Mouse (Mus musculus): ENCODE results near the gene Col10a1. TPM values are rescaled to one million over a fixed set of nuclear protein-coding genes. Genes with fewer than 3 reads are reported as not detected.
A peak's percentile ranks its signal among the peaks of the same experiment; 100 is the strongest.
"Not testable (repeated sequence)": the region's sequence is repeated elsewhere in the genome, so short reads cannot be mapped to it uniquely, and the experiment has no call there.

Gene Col10a1
- 0.31 and 2.1 TPM in 2 replicates for polyA plus RNA-seq (2015; fragmentation: Nextera tagmentation; extraction: Ambion mirVana)

- Histone ChIP-seq H3K9ac (no peak within 1 kb of the TSS), H3K4me3 (replicated peaks) (no peak within 1 kb of the TSS), H3K27me3 (no peaks in the 10 kb centered on the region), H3K4me2 (no peak within 1 kb of the TSS), H3K27ac (no peak within 1 kb of the TSS), H3K36me3 (no peaks in the 10 kb centered on the region), H3K9me3 (replicated peaks) (no peaks in the 10 kb centered on the region), H3K4me1 (no peaks in the 10 kb centered on the region)
- no peak for ATAC-seq (replicated peaks; ENCODE audit: low FRiP score)
- 72% methylated on average over 8 of the region's 8 CpGs for WGBS
Observed at GRCm38 (mm10) chr10:34389681-34390080, at the start of gene Col10a1. Gene Col10a1, plus strand, starts transcription at chr10:34389981.

GRCm38 (mm10) chr10:34341014-34341413 is 48.8 kb upstream of the Col10a1 start:
- ATAC-seq (replicated peaks; ENCODE audit: low FRiP score) = no peak
- Histone ChIP-seq H3K4me3 (replicated peaks) (no peak overlapping the region), H3K36me3 (no peaks in the 10 kb centered on the region), H3K4me2 (no peak overlapping the region), H3K27me3 (no peaks in the 10 kb centered on the region), H3K27ac (no peak overlapping the region), H3K9me3 (replicated peaks) (no peaks in the 10 kb centered on the region), H3K4me1 (no peaks in the 10 kb centered on the region), H3K9ac (no peak overlapping the region)
- WGBS = 63% methylated on average over 6 of the region's 6 CpGs

- Histone ChIP-seq H3K27me3 (no peaks in the 10 kb centered on the region), H3K36me3 (no peaks in the 10 kb centered on the region), H3K4me2 (no peak overlapping the region), H3K4me3 (replicated peaks) (no peak overlapping the region), H3K27ac (no peak overlapping the region), H3K4me1 (no peaks in the 10 kb centered on the region), H3K9me3 (replicated peaks) (no peaks in the 10 kb centered on the region), H3K9ac (no peak overlapping the region)
- no peak for ATAC-seq (replicated peaks; ENCODE audit: low FRiP score)
- 68% methylated on average over 1 of the region's 1 CpGs for WGBS
Observed at GRCm38 (mm10) chr10:34341886-34342285, 47.9 kb upstream of the Col10a1 start.

GRCm38 (mm10) chr10:34352166-34352565 is 37.6 kb upstream of the Col10a1 start:
- H3K36me3 ChIP-seq = no peaks in the 10 kb centered on the region
- H3K9ac ChIP-seq = no peak overlapping the region
- H3K27me3 ChIP-seq = no peaks in the 10 kb centered on the region
- H3K4me3 ChIP-seq (replicated peaks) = no peak overlapping the region
- peak; percentile 46; the same call in 1 of the 2 replicates for ATAC-seq (replicated peaks; ENCODE audit: low FRiP score)
- H3K27ac ChIP-seq = peak overlapping the region; percentile 54; the same call in 1 of the 2 replicates
- H3K4me2 ChIP-seq = no peak overlapping the region
- 64% methylated on average over 4 of the region's 4 CpGs for WGBS
- no peaks in the 10 kb centered on the region for H3K9me3 ChIP-seq (replicated peaks)
- peaks cover 4% of the 10 kb centered on the region; the same call in 1 of the 2 replicates for H3K4me1 ChIP-seq

- Histone ChIP-seq H3K27ac (no peak overlapping the region), H3K9me3 (replicated peaks) (no peaks in the 10 kb centered on the region), H3K4me3 (replicated peaks) (no peak overlapping the region), H3K4me1 (no peaks in the 10 kb centered on the region), H3K4me2 (no peak overlapping the region), H3K36me3 (no peaks in the 10 kb centered on the region), H3K27me3 (no peaks in the 10 kb centered on the region), H3K9ac (no peak overlapping the region)
- WGBS = 83% methylated on average over 3 of the region's 3 CpGs
- no peak for ATAC-seq (replicated peaks; ENCODE audit: low FRiP score)
Observed at GRCm38 (mm10) chr10:34358263-34358662, 31.5 kb upstream of the Col10a1 start.

GRCm38 (mm10) chr10:34363756-34364155 is 26.0 kb upstream of the Col10a1 start:
- no peak for ATAC-seq (replicated peaks; ENCODE audit: low FRiP score)
- H3K27me3 ChIP-seq = no peaks in the 10 kb centered on the region
- H3K27ac ChIP-seq = no peak overlapping the region
- H3K9ac ChIP-seq = no peak overlapping the region
- no peak overlapping the region for H3K4me2 ChIP-seq
- no peaks in the 10 kb centered on the region for H3K9me3 ChIP-seq (replicated peaks)
- H3K4me3 ChIP-seq (replicated peaks) = no peak overlapping the region
- H3K4me1 ChIP-seq = no peaks in the 10 kb centered on the region
- H3K36me3 ChIP-seq = no peaks in the 10 kb centered on the region

GRCm38 (mm10) chr10:34368138-34368537 is 21.6 kb upstream of the Col10a1 start:
- H3K36me3 ChIP-seq = no peaks in the 10 kb centered on the region
- no peak for ATAC-seq (replicated peaks; ENCODE audit: low FRiP score)
- no peak overlapping the region for H3K27ac ChIP-seq
- no peaks in the 10 kb centered on the region for H3K9me3 ChIP-seq (replicated peaks)
- H3K4me1 ChIP-seq = no peaks in the 10 kb centered on the region
- no peaks in the 10 kb centered on the region for H3K27me3 ChIP-seq
- H3K4me2 ChIP-seq = no peak overlapping the region
- 69% methylated on average over 5 of the region's 5 CpGs for WGBS
- H3K9ac ChIP-seq = no peak overlapping the region
- no peak overlapping the region for H3K4me3 ChIP-seq (replicated peaks)

- Histone ChIP-seq H3K27ac (no peak overlapping the region), H3K36me3 (no peaks in the 10 kb centered on the region), H3K4me2 (no peak overlapping the region), H3K4me1 (no peaks in the 10 kb centered on the region), H3K4me3 (replicated peaks) (no peak overlapping the region), H3K9ac (no peak overlapping the region), H3K27me3 (no peaks in the 10 kb centered on the region), H3K9me3 (replicated peaks) (no peaks in the 10 kb centered on the region)
- 81% methylated on average over 7 of the region's 7 CpGs for WGBS
- ATAC-seq (replicated peaks; ENCODE audit: low FRiP score) = no peak
Observed at GRCm38 (mm10) chr10:34373332-34373731, 16.4 kb upstream of the Col10a1 start.

- no peaks in the 10 kb centered on the region for H3K4me1 ChIP-seq
- no peak overlapping the region for H3K27ac ChIP-seq
- no peak overlapping the region for H3K4me3 ChIP-seq (replicated peaks)
- no peaks in the 10 kb centered on the region for H3K27me3 ChIP-seq
- H3K36me3 ChIP-seq = no peaks in the 10 kb centered on the region
- H3K4me2 ChIP-seq = no peak overlapping the region
- no peak overlapping the region for H3K9ac ChIP-seq
- ATAC-seq (replicated peaks; ENCODE audit: low FRiP score) = no peak
- H3K9me3 ChIP-seq (replicated peaks) = no peaks in the 10 kb centered on the region
- 82% methylated on average over 5 of the region's 5 CpGs for WGBS
Observed at GRCm38 (mm10) chr10:34385636-34386035, 4.1 kb upstream of the Col10a1 start.

GRCm38 (mm10) chr10:34396959-34397358 is 7.2 kb downstream of the Col10a1 start:
- no peak for ATAC-seq (replicated peaks; ENCODE audit: low FRiP score)
- Histone ChIP-seq H3K9me3 (replicated peaks) (no peaks in the 10 kb centered on the region), H3K4me2 (no peak overlapping the region), H3K4me1 (no peaks in the 10 kb centered on the region), H3K27me3 (no peaks in the 10 kb centered on the region), H3K27ac (no peak overlapping the region), H3K4me3 (replicated peaks) (no peak overlapping the region), H3K9ac (no peak overlapping the region), H3K36me3 (peaks cover 7% of the 10 kb centered on the region)
- 87% methylated on average over 4 of the region's 4 CpGs for WGBS

- Histone ChIP-seq H3K9ac (no peak overlapping the region), H3K4me3 (replicated peaks) (no peak overlapping the region), H3K27ac (no peak overlapping the region), H3K27me3 (no peaks in the 10 kb centered on the region), H3K4me2 (no peak overlapping the region), H3K9me3 (replicated peaks) (no peaks in the 10 kb centered on the region), H3K4me1 (no peaks in the 10 kb centered on the region), H3K36me3 (peaks cover 26% of the 10 kb centered on the region)
- no peak for ATAC-seq (replicated peaks; ENCODE audit: low FRiP score)
Observed at GRCm38 (mm10) chr10:34399267-34399666, 9.5 kb downstream of the Col10a1 start.

GRCm38 (mm10) chr10:34418204-34418756 is 28.5 kb downstream of the Col10a1 start, which contains the start of gene Nt5dc1:
Gene Nt5dc1, minus strand, starts transcription at chr10:34418552.
- peak; percentile 99 for ATAC-seq (replicated peaks; ENCODE audit: low FRiP score)

GRCm38 (mm10) chr10:34418794-34419193 is 29.0 kb downstream of the Col10a1 start:
- peaks cover 10% of the 10 kb centered on the region; the same call in 1 of the 2 replicates for H3K4me1 ChIP-seq
- not testable (repeated sequence) for H3K36me3 ChIP-seq; H3K9me3 ChIP-seq (replicated peaks); H3K27me3 ChIP-seq; ATAC-seq (replicated peaks; ENCODE audit: low FRiP score)
- peak overlapping the region; percentile 54; the same call in 1 of the 2 replicates for H3K27ac ChIP-seq
- peak overlapping the region; percentile 69 for H3K4me3 ChIP-seq (replicated peaks)
- H3K9ac ChIP-seq = peak overlapping the region; percentile 82; the same call in 1 of the 2 replicates
- H3K4me2 ChIP-seq = peak overlapping the region; percentile 70
- WGBS = 74% methylated on average over 4 of the region's 4 CpGs

More at GRCm38 (mm10) chr10:34418204-34418756, 28.5 kb downstream of the Col10a1 start, which contains the start of gene Nt5dc1:
- peak within 1 kb of the TSS; percentile 69 for H3K4me3 ChIP-seq (replicated peaks)
- peak within 1 kb of the TSS; percentile 82 for H3K27ac ChIP-seq
- no peaks in the 10 kb centered on the region for H3K9me3 ChIP-seq (replicated peaks)
- H3K4me2 ChIP-seq = peak within 1 kb of the TSS; percentile 70
- peaks cover 10% of the 10 kb centered on the region; the same call in 1 of the 2 replicates for H3K4me1 ChIP-seq
- WGBS = under 1% methylated on average over 49 of the region's 49 CpGs
- H3K36me3 ChIP-seq = no peaks in the 10 kb centered on the region
- no peaks in the 10 kb centered on the region for H3K27me3 ChIP-seq
- peak within 1 kb of the TSS; percentile 82 for H3K9ac ChIP-seq

Data from kidney, embryonic 15.5 days (tissue).